Mouse (Mus musculus): ENCODE results near the gene Prl7a2. TPM values are rescaled to one million over a fixed set of nuclear protein-coding genes. Genes with fewer than 3 reads are reported as not detected.

The Prl7a2 gene
- total RNA-seq (2022): not detected

- no peak for DNase-seq
Observed at GRCm38 (mm10) chr13:27667936-27668335, at the start of gene Prl7a2. Gene Prl7a2, minus strand, starts transcription at chr13:27668036.

GRCm38 (mm10) chr13:27716636-27717035 is 48.8 kb upstream of the Prl7a2 start, which contains the start of gene Prl7d1:
Gene Prl7d1, minus strand, starts transcription at chr13:27716736.
- no peak for DNase-seq

GRCm38 (mm10) chr13:27706521-27706920 is 38.7 kb upstream of the Prl7a2 start:
- peak; percentile 25 for DNase-seq

GRCm38 (mm10) chr13:27660747-27661146 is 7.1 kb downstream of the Prl7a2 start:
- DNase-seq: no peak

- no peak for DNase-seq
Observed at GRCm38 (mm10) chr13:27642393-27642792, 25.4 kb downstream of the Prl7a2 start, which contains the start of gene Prl7a1. Gene Prl7a1, minus strand, starts transcription at chr13:27642493.

- no peak for DNase-seq
Observed at GRCm38 (mm10) chr13:27610482-27610881, 57.4 kb downstream of the Prl7a2 start, which contains the start of gene Prl7b1. Gene Prl7b1, minus strand, starts transcription at chr13:27610582.

Other genes with a start within 250 kb of the Prl7a2 start
- not detected for gene Prl8a6, start 229.3 kb downstream of the Prl7a2 start, total RNA-seq (2022)
- gene Prl8a8, start 154.8 kb downstream of the Prl7a2 start, total RNA-seq (2022): not detected
- not detected for gene Prl8a9, start 103.4 kb downstream of the Prl7a2 start, total RNA-seq (2022)
- not detected for gene Prl8a1, start 85.9 kb downstream of the Prl7a2 start, total RNA-seq (2022)
- gene Prl7b1, start 57.5 kb downstream of the Prl7a2 start, total RNA-seq (2022): not detected
- gene Prl7a1, start 25.5 kb downstream of the Prl7a2 start, total RNA-seq (2022): not detected
- not detected for gene Prl7d1, start 48.7 kb upstream of the Prl7a2 start, total RNA-seq (2022)
- not detected for gene Prl7c1, start 112.8 kb upstream of the Prl7a2 start, total RNA-seq (2022)
- gene Prl2a1, start 133.6 kb upstream of the Prl7a2 start, total RNA-seq (2022): not detected
- gene Prl2c1, start 181.3 kb upstream of the Prl7a2 start, total RNA-seq (2022): not detected

Data from adrenal gland, adult 8-10 months (tissue).